Mouse (Mus musculus): Measurements from ENCODE around the gene Hnmt. TPM values are rescaled to one million over a fixed set of nuclear protein-coding genes. Genes with fewer than 3 reads are reported as not detected.

Gene Hnmt
- total RNA-seq, 4 experiments from 2014 or later = 23.5 to 30.1 (median 28.3) TPM

Other genes starting within 250 kb of the Hnmt start
- gene Tbpl2, start 47.2 kb upstream of the Hnmt start, total RNA-seq (2022) = not detected
- gene Il1f8, start 103.8 kb upstream of the Hnmt start, total RNA-seq (2022) = not detected
- gene Il1f9, start 137.1 kb upstream of the Hnmt start, total RNA-seq (2022) = not detected
- not detected for gene Il1f6, start 166.0 kb upstream of the Hnmt start, total RNA-seq (2022)
- not detected for gene Il1f5, start 227.6 kb upstream of the Hnmt start, total RNA-seq (2022)
- gene Il1f10, start 241.8 kb upstream of the Hnmt start, total RNA-seq (2022) = not detected